Mouse (Mus musculus) lung, adult 2 months (tissue): ENCODE measurements at regions not wholly inside any gene's neighbourhood (a gene's known extent, or its start where the extent isn't known, plus 50 kb on each side); places are given as distances from the start of the nearest gene placed in this dataset.

Experiments
- CTCF ChIP-seq: fragments of 200-500 bp; IDR thresholded peaks from 2 replicates; pipeline ENCODE4 v1.5.1; 2011; ENCODE audit warnings: mild to moderate bottlenecking, low read length, control low read depth; ENCODE audit not compliant: insufficient read depth
- POLR2A ChIP-seq: fragments of 200-500 bp; IDR thresholded peaks from 2 replicates; pipeline ENCODE4 v1.6.1; 2011; ENCODE audit warnings: low read depth, mild to moderate bottlenecking, control low read depth, low read length, borderline replicate concordance; ENCODE audit errors: extremely low read depth

- no peak for TF ChIP-seq CTCF
- TF ChIP-seq POLR2A: no peak
These were observed 64.3 kb upstream of the Thsd7b start for GRCm38 (mm10) chr1:129208806-129209205.
